Mouse (Mus musculus) limb, embryonic 14.5 days (tissue): ENCODE measurements at regions not wholly inside any gene's neighbourhood (a gene's known extent, or its start where the extent isn't known, plus 50 kb on each side); places are given as distances from the start of the nearest gene placed in this dataset.
"Not testable (repeated sequence)": the region's sequence is repeated elsewhere in the genome, so short reads cannot be mapped to it uniquely, and the experiment has no call there.

Source experiments
- ATAC-seq: fragments of 200-750 bp; cut with Nextera tagmentation; 2 replicates; pipeline ENCODE4 v1.8.0; 2017; ENCODE audit warnings: low read depth, moderate number of reproducible peaks, moderate TSS enrichment; ENCODE audit not compliant: low FRiP score
- DNase-seq: peaks from one replicate; pipeline ENCODE4 v3.0.0-alpha.2; 2015; ENCODE audit warnings: low spot score
- H3K27ac ChIP-seq: fragments of 300-500 bp; sonication (generic); replicated peaks from 2 replicates; pipeline ENCODE4 v1.5.1; 2014; ENCODE audit warnings: low read depth, mild to moderate bottlenecking, low read length, moderate library complexity, mixed read lengths
- H3K27me3 ChIP-seq: fragments of 300-500 bp; sonication (generic); 2 replicates; pipeline ENCODE4 v1.6.1; 2014; ENCODE audit warnings: low read length, mixed read lengths; ENCODE audit not compliant: control insufficient read depth, insufficient read depth
- H3K36me3 ChIP-seq: fragments of 300-500 bp; sonication (generic); 2 replicates; pipeline ENCODE4 v1.6.1; 2014; ENCODE audit warnings: mild to moderate bottlenecking, low read length, moderate library complexity, mixed read lengths; ENCODE audit not compliant: control insufficient read depth, insufficient read depth
- H3K4me1 ChIP-seq: fragments of 300-500 bp; sonication (generic); 2 replicates; pipeline ENCODE4 v1.6.1; 2014; ENCODE audit warnings: antibody characterized with exemption, low read length, mixed read lengths; ENCODE audit not compliant: control insufficient read depth, insufficient read depth
- H3K4me2 ChIP-seq: fragments of 300-500 bp; sonication (generic); replicated peaks from 2 replicates; pipeline ENCODE4 v1.6.1; 2014; ENCODE audit warnings: low read depth, mild to moderate bottlenecking, low read length, moderate library complexity; ENCODE audit not compliant: severe bottlenecking
- H3K4me3 ChIP-seq: fragments of 300-500 bp; sonication (generic); replicated peaks from 2 replicates; pipeline ENCODE4 v1.5.1; 2014; ENCODE audit warnings: low read length
- H3K9ac ChIP-seq: fragments of 300-500 bp; sonication (generic); 2 replicates; pipeline ENCODE4 v1.6.1; 2014; ENCODE audit warnings: mild to moderate bottlenecking, low read depth, low read length, moderate library complexity; ENCODE audit not compliant: severe bottlenecking
- H3K9me3 ChIP-seq: fragments of 300-500 bp; sonication (generic); 2 replicates; pipeline ENCODE4 v1.6.1; 2016; ENCODE audit warnings: low read length; ENCODE audit not compliant: control insufficient read depth
- POLR2A ChIP-seq: fragments of 200-500 bp; IDR thresholded peaks from 2 replicates; pipeline ENCODE4 v1.8.0; 2012; ENCODE audit warnings: inconsistent platforms, mild to moderate bottlenecking, moderate library complexity, borderline replicate concordance; ENCODE audit not compliant: insufficient read depth, insufficient read length; ENCODE audit errors: extremely low read depth
- WGBS: fragments of 180-500 bp; shearing (Covaris S2); extraction: QIAGEN DNeasy Blood & Tissue Kit; methylation state at CpG from one replicate; pipeline ENCODE4 v1.1.7; 2014; 5-methylcytosine and 5-hydroxymethylcytosine counted together

GRCm38 (mm10) chr5:60228966-60229365, 1579.7 kb upstream of the G6pd2 start:
- no peaks in the 10 kb centered on the region for H3K4me1 ChIP-seq
- no peak overlapping the region for H3K9ac ChIP-seq
- TF ChIP-seq POLR2A = no peak
- H3K27ac ChIP-seq = no peak overlapping the region
- H3K27me3 ChIP-seq = no peaks in the 10 kb centered on the region
- H3K36me3 ChIP-seq = no peaks in the 10 kb centered on the region
- DNase-seq = no peak
- no peaks in the 10 kb centered on the region for H3K9me3 ChIP-seq
- no peak overlapping the region for H3K4me2 ChIP-seq
- no peak for ATAC-seq
- WGBS = 64% methylated on average over 6 of the region's 6 CpGs
- H3K4me3 ChIP-seq = no peak overlapping the region

GRCm38 (mm10) chr5:60231232-60231891, 1577.3 kb upstream of the G6pd2 start:
- not testable (repeated sequence) for H3K27me3 ChIP-seq, H3K9me3 ChIP-seq, H3K4me3 ChIP-seq, H3K36me3 ChIP-seq, ATAC-seq, DNase-seq, H3K27ac ChIP-seq, H3K9ac ChIP-seq, H3K4me1 ChIP-seq
- WGBS = 18% methylated on average over 18 of the region's 30 CpGs
- peak overlapping the region; percentile 13; the same call in 1 of the 2 replicates for H3K4me2 ChIP-seq

GRCm38 (mm10) chr5:60244185-60244584, 1564.4 kb upstream of the G6pd2 start:
- ATAC-seq (no peak), DNase-seq (no peak)
- no peak for TF ChIP-seq POLR2A
- Histone ChIP-seq H3K36me3 (no peaks in the 10 kb centered on the region), H3K9me3 (no peaks in the 10 kb centered on the region), H3K4me3 (no peak overlapping the region), H3K27ac (no peak overlapping the region), H3K4me2 (no peak overlapping the region), H3K4me1 (no peaks in the 10 kb centered on the region), H3K27me3 (no peaks in the 10 kb centered on the region), H3K9ac (no peak overlapping the region)
- WGBS = 88% methylated on average over 2 of the region's 2 CpGs

DNA sequence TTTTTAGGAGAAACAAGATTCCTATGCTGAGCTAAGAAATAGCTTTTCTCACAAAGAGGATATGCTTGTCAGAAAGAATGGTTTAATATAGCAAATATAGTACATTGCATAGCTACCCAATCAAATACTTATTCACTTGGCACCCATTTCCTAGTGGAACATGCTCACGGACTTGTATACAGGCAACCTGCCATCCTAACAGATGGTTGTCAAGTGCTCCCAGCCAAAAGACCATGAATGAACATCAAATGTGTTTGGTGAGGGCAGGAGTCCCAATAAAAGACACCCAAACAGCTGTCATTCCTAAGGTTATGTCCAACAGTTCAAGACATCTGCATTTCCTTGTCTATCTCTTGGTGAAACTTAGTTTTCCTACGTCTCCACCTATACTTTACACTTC, 1531.9 kb upstream of the G6pd2 start:
- Histone ChIP-seq H3K4me2 (no peak overlapping the region), H3K36me3 (no peaks in the 10 kb centered on the region), H3K9ac (no peak overlapping the region), H3K4me3 (no peak overlapping the region), H3K27me3 (no peaks in the 10 kb centered on the region), H3K9me3 (no peaks in the 10 kb centered on the region), H3K27ac (no peak overlapping the region), H3K4me1 (no peaks in the 10 kb centered on the region)
- DNase-seq (no peak), ATAC-seq (no peak)
- TF ChIP-seq POLR2A = no peak
- WGBS = 86% methylated on average over 2 of the region's 2 CpGs
